Mouse (Mus musculus): Measurements from ENCODE around the gene Ceacam15. TPM values are rescaled to one million over a fixed set of nuclear protein-coding genes. Genes with fewer than 3 reads are reported as not detected.
A peak's percentile ranks its signal among the peaks of the same experiment; 100 is the strongest.
"Not testable (repeated sequence)": the region's sequence is repeated elsewhere in the genome, so short reads cannot be mapped to it uniquely, and the experiment has no call there.

Gene Ceacam15
- polyA plus RNA-seq, 1 experiment from 2014 or later, result not detected

DNA sequence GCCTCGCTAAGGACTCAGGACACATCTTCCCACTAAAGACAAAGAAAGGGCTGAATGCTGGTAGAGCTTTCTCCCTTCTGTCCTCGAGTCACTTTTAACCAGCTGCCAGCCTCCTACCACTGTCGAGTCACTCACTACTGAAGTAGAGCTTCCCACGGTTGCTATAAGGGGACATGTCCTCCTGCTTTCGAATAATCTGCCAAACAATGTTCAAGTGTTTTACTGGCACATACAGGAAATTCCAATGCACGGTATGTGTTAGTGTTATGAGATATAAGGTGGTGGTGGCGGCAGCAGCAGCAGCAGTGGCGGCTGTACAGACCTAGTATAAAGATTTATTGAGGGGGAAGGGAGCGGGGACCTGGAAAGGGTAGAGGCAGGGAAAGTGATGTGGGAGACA, 30.9 kb upstream of the Ceacam15 start:
- 13% methylated on average over 9 of the region's 9 CpGs for WGBS
- no peaks in the 10 kb centered on the region for H3K27me3 ChIP-seq (ENCODE audit: insufficient read depth, low read length)
- ATAC-seq (ENCODE audit: insufficient read depth) (peak; percentile 68; the same call in 1 of the 2 replicates), DNase-seq (peak; percentile 63)
- no peaks in the 10 kb centered on the region for H3K36me3 ChIP-seq (ENCODE audit: insufficient read depth)
- no peak overlapping the region for H3K4me3 ChIP-seq (ENCODE audit: low read depth, low read length)
- no peak for TF ChIP-seq CTCF (IDR thresholded peaks at IDR 0.05; ENCODE audit: low read depth)
- H3K9me3 ChIP-seq (ENCODE audit: low read depth, low read length), result no peaks in the 10 kb centered on the region
- H3K9ac ChIP-seq, result no peak overlapping the region
- H3K27ac ChIP-seq (ENCODE audit: low read depth), result no peak overlapping the region
- peak overlapping the region; percentile 29 for H3K4me2 ChIP-seq
- peaks cover 6% of the 10 kb centered on the region; the same call in 1 of the 2 replicates for H3K4me1 ChIP-seq (ENCODE audit: insufficient read depth)

DNA sequence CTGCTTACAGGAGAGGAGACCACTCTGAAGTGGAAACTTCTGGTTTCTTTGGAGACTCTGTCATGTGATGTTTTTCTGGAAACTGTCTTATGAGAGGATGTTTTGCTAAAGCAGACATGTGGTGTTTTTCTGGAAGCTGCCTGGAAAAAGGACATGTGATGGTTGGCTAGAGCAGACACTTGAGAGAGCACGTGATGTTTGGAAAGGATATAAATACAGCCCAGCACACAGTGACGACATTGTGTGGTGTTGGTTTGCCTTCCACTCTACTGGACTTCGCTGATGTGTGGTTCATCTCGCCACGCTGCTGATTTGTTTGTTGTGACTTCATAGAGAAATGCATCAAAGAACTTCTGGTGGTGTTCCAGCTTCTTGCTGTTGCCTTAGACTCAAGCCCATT, 25.1 kb upstream of the Ceacam15 start:
- DNase-seq (no peak), ATAC-seq (ENCODE audit: insufficient read depth) (no peak)
- Histone ChIP-seq H3K4me3 (ENCODE audit: low read depth, low read length) (no peak overlapping the region), H3K9me3 (ENCODE audit: low read depth, low read length) (no peaks in the 10 kb centered on the region), H3K27me3 (ENCODE audit: insufficient read depth, low read length) (no peaks in the 10 kb centered on the region), H3K4me1 (ENCODE audit: insufficient read depth) (no peaks in the 10 kb centered on the region), H3K27ac (ENCODE audit: low read depth) (no peak overlapping the region), H3K36me3 (ENCODE audit: insufficient read depth) (no peaks in the 10 kb centered on the region), H3K9ac (no peak overlapping the region), H3K4me2 (no peak overlapping the region)
- WGBS, result 60% methylated on average over 5 of the region's 5 CpGs
- TF ChIP-seq CTCF (IDR thresholded peaks at IDR 0.05; ENCODE audit: low read depth), result no peak

DNA sequence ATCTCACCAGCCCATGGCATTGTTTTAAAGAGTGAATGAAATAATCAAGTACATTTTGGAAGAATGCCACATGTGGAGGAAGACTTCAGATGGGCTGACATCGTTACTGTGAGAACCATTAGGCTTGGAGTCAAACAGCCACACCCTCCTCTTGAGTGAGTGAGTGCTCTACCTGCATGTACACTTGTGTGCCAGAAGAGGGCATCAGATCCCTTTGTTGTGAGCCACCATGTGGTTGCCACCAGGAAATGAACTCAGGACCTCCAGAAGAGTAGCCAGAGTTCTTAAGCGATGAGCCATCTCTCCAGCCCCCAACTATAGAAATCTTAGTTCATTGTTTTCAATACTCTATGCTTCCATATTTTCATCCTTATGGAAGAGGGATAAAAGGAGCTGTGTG, 23.5 kb upstream of the Ceacam15 start:
- Histone ChIP-seq H3K27ac (ENCODE audit: low read depth) (no peak overlapping the region), H3K4me2 (no peak overlapping the region), H3K4me1 (ENCODE audit: insufficient read depth) (no peaks in the 10 kb centered on the region), H3K9me3 (ENCODE audit: low read depth, low read length) (no peaks in the 10 kb centered on the region), H3K27me3 (ENCODE audit: insufficient read depth, low read length) (no peaks in the 10 kb centered on the region), H3K9ac (no peak overlapping the region), H3K4me3 (ENCODE audit: low read depth, low read length) (no peak overlapping the region), H3K36me3 (ENCODE audit: insufficient read depth) (no peaks in the 10 kb centered on the region)
- peak; percentile 65 for TF ChIP-seq CTCF (IDR thresholded peaks at IDR 0.05; ENCODE audit: low read depth)
- DNase-seq, result peak; percentile 61
- ATAC-seq (ENCODE audit: insufficient read depth), result no peak
- 40% methylated on average over 2 of the region's 2 CpGs for WGBS

GRCm38 (mm10) chr7:16695025-16695424, 19.5 kb upstream of the Ceacam15 start:
- WGBS, result 27% methylated on average over 3 of the region's 3 CpGs
- H3K36me3 ChIP-seq (ENCODE audit: insufficient read depth), result no peaks in the 10 kb centered on the region

GRCm38 (mm10) chr7:16689196-16689595, 13.7 kb upstream of the Ceacam15 start:
- Histone ChIP-seq H3K4me1 (ENCODE audit: insufficient read depth) (no peaks in the 10 kb centered on the region), H3K27me3 (ENCODE audit: insufficient read depth, low read length) (no peaks in the 10 kb centered on the region), H3K9me3 (ENCODE audit: low read depth, low read length) (no peaks in the 10 kb centered on the region; the same call in 1 of the 2 replicates), H3K9ac (no peak overlapping the region), H3K4me3 (ENCODE audit: low read depth, low read length) (no peak overlapping the region), H3K36me3 (ENCODE audit: insufficient read depth) (no peaks in the 10 kb centered on the region), H3K4me2 (no peak overlapping the region), H3K27ac (ENCODE audit: low read depth) (no peak overlapping the region)
- peak; percentile 41; the same call in 1 of the 2 replicates for TF ChIP-seq CTCF (IDR thresholded peaks at IDR 0.05; ENCODE audit: low read depth)
- DNase-seq (peak; percentile 34), ATAC-seq (ENCODE audit: insufficient read depth) (no peak)
- whole genome bisulfite sequencing, result 63% methylated on average over 5 of the region's 5 CpGs

More at GRCm38 (mm10) chr7:16695025-16695424, 19.5 kb upstream of the Ceacam15 start:
- Histone ChIP-seq H3K27me3 (ENCODE audit: insufficient read depth, low read length) (no peaks in the 10 kb centered on the region), H3K4me2 (no peak overlapping the region), H3K9ac (no peak overlapping the region), H3K27ac (ENCODE audit: low read depth) (no peak overlapping the region), H3K4me3 (ENCODE audit: low read depth, low read length) (no peak overlapping the region), H3K9me3 (ENCODE audit: low read depth, low read length) (no peaks in the 10 kb centered on the region), H3K4me1 (ENCODE audit: insufficient read depth) (no peaks in the 10 kb centered on the region)
- peak; percentile 30; the same call in 1 of the 2 replicates for TF ChIP-seq CTCF (IDR thresholded peaks at IDR 0.05; ENCODE audit: low read depth)
- peak; percentile 45 for DNase-seq
- ATAC-seq (ENCODE audit: insufficient read depth), result no peak

GRCm38 (mm10) chr7:16680194-16680593, 4.7 kb upstream of the Ceacam15 start:
- H3K9ac ChIP-seq; H3K4me3 ChIP-seq (ENCODE audit: low read depth, low read length); H3K9me3 ChIP-seq (ENCODE audit: low read depth, low read length); ATAC-seq (ENCODE audit: insufficient read depth); DNase-seq; H3K4me1 ChIP-seq (ENCODE audit: insufficient read depth); H3K4me2 ChIP-seq; H3K27ac ChIP-seq (ENCODE audit: low read depth); H3K27me3 ChIP-seq (ENCODE audit: insufficient read depth, low read length); H3K36me3 ChIP-seq (ENCODE audit: insufficient read depth): not testable (repeated sequence)
- WGBS, result 41% methylated on average over 3 of the region's 3 CpGs

- not testable (repeated sequence) for H3K27me3 ChIP-seq (ENCODE audit: insufficient read depth, low read length); H3K36me3 ChIP-seq (ENCODE audit: insufficient read depth); H3K9ac ChIP-seq; DNase-seq; H3K4me2 ChIP-seq; H3K9me3 ChIP-seq (ENCODE audit: low read depth, low read length); H3K4me1 ChIP-seq (ENCODE audit: insufficient read depth); H3K4me3 ChIP-seq (ENCODE audit: low read depth, low read length); H3K27ac ChIP-seq (ENCODE audit: low read depth); ATAC-seq (ENCODE audit: insufficient read depth)
- 19% methylated on average over 5 of the region's 5 CpGs for WGBS
Measured at GRCm38 (mm10) chr7:16674699-16675098, 806 bp downstream of the Ceacam15 start.

DNA sequence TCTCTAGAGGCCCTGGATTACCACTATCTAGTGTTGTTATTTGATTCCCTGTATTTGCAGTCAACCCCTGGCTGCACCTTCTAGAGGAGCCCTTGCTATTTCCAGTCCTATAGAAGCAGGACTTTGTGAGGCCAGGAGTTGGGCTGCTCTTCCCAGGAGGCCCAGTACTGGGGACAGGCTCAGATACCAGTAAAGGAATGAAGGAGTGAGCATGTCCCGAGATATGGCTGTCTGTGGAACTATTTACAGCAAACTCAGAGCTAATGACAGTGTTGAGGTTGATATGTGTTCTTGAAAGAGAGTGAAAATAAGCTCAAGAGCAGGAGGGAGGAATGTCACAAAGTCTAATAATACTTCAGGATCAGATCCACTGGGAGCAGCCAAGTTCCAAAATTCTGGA, 1.7 kb downstream of the Ceacam15 start:
- no peaks in the 10 kb centered on the region for H3K9me3 ChIP-seq (ENCODE audit: low read depth, low read length)
- 41% methylated on average over 1 of the region's 1 CpGs for WGBS
- no peak for DNase-seq
- no peak overlapping the region for H3K4me2 ChIP-seq
- H3K9ac ChIP-seq, result no peak overlapping the region
- no peak for TF ChIP-seq CTCF (IDR thresholded peaks at IDR 0.05; ENCODE audit: low read depth)
- no peak for ATAC-seq (ENCODE audit: insufficient read depth)
- H3K36me3 ChIP-seq (ENCODE audit: insufficient read depth), result no peaks in the 10 kb centered on the region
- no peaks in the 10 kb centered on the region for H3K4me1 ChIP-seq (ENCODE audit: insufficient read depth)
- H3K27ac ChIP-seq (ENCODE audit: low read depth), result no peak overlapping the region
- H3K4me3 ChIP-seq (ENCODE audit: low read depth, low read length), result no peak overlapping the region
- no peaks in the 10 kb centered on the region for H3K27me3 ChIP-seq (ENCODE audit: insufficient read depth, low read length)

DNA sequence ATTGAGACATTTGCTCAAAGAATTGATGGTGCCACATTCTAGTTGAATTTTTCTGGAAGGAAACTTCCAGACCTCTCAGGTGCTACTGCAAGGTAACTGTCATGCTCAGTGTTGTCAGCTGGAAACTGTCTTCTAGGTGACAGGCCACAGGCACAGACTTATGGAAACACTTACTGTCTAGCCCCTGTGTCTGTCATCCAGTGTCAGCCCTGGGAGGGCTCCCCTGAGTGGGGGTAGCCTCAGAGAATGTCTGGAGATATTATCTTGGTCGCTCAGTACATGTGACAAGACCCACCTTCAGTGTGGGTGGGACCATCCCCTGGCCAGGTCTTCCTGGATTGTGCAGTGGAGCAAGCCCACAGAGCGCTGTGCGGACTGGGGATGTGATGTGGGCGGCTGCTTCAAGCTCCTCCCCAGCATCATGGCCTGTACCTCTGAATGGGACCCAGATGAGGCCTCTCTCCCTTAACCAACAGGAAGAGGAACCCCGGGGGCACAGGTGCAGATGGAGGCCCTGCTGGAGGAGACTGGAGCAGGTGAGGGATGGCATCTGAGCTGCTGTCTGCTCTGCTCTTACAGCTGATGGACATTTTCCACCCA, 7.1 kb downstream of the Ceacam15 start:
- 66% methylated on average over 4 of the region's 5 CpGs for WGBS
- not testable (repeated sequence) for DNase-seq; ATAC-seq (ENCODE audit: insufficient read depth)

More for the DNA sequence above, 7.1 kb downstream of the Ceacam15 start:
- H3K4me2 ChIP-seq; H3K36me3 ChIP-seq (ENCODE audit: insufficient read depth); H3K9me3 ChIP-seq (ENCODE audit: low read depth, low read length); H3K27ac ChIP-seq (ENCODE audit: low read depth); H3K9ac ChIP-seq; H3K27me3 ChIP-seq (ENCODE audit: insufficient read depth, low read length); H3K4me3 ChIP-seq (ENCODE audit: low read depth, low read length); H3K4me1 ChIP-seq (ENCODE audit: insufficient read depth): not testable (repeated sequence)
